Mouse (Mus musculus) c-Kit-negative CD71-positive TER-119-positive erythroid progenitor cells, embryonic 14.5 days (primary cell): ENCODE data around the gene Mark1.

ENCODE experiments used
- DNase-seq: peaks from one replicate; pipeline ENCODE4 v3.0.0-alpha.2; 2013; ENCODE audit warnings: low read depth, low spot score

Gene Mark1

DNA sequence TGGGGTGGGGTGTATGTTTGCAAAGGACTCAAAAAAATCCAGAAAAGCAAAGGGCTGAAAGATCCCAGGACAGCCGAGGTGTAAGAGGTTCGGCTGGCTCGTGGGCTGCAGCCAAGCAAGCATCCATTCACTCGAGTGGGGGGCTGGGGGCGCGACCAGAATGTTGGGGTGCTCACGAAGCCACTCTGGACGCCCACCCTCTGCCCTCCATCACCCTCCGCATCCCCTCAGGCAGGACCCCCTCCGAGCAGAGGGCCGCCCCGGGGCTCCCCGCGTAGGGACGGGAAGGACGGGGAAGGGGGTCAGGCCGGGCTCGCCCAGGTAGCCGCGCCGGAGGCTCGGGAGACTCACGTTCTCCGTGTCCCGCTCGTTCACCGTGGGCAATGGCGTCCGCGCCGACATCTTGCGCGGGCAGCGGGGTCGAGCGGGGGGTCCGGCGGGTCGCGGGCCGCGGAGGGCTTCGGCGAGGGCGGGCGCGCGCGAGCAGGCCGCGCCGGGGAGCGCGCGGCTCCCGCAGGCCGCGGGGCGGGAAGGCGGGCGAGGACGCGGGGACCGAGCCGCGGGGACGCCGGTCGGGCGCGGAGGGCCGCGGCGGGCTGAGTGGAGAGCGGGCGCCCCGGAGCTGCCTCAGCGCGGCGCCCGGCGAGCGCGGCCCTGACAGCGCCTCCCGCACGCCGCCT, at the start of gene Mark1:
Gene Mark1, minus strand, starts transcription at position 500 of the 680 bp plus-strand sequence.
- no peak for DNase-seq

DNA sequence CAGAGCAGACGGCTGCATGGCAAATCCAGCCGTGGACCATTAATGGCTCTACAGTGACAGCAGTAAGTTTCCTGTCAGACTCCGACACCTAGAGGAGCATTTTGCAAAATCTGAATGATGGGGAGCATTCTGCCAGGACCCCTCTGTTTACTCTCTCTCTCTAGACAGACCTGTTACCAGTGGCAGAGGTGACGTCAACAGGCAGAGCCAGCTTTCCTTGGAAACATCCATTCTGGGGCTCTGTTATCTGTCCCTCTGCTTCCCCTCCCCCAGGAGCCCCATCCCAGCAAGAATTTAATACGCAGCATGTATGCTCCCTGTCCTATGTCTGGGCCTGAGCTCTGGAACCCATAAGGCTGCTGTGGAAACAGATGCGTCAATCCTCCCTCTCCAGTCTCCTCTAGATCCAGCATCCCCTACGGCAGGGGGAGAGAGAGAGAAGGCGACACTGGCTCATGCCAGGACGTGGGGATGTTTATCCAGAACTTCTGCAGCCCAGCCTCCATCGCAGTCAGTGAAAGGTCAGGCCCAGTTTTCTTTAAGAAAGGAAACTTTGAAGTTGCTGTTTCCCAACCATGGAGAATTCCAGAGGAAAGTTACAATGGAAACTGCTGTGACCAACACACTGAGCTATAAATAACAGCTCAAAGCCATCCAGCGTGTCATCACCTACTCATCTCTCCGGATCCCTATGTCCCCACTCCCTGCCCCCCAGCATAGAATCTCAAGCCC, 48.3 kb upstream of the Mark1 start:
- DNase-seq = no peak

DNA sequence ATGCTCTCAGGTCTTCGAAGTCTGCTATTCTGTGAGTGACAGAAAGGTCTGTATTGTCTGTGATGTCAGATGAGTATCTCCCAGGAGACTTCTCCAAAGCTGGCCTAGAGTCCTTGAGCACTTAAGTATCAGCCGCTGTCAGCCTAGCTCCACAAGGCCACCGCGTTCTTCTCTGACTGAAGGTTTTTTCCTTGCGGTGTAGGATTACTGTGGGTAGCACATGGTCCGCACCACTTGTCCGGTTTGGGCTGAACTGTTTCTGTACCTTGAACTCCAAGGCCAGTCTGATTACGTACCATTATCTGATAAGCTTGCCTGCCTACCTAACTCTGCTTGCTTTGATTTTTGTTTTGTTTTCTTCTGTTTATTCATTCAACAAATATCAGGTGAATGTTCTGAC, 47.1 kb upstream of the Mark1 start:
- DNase-seq = no peak

DNA sequence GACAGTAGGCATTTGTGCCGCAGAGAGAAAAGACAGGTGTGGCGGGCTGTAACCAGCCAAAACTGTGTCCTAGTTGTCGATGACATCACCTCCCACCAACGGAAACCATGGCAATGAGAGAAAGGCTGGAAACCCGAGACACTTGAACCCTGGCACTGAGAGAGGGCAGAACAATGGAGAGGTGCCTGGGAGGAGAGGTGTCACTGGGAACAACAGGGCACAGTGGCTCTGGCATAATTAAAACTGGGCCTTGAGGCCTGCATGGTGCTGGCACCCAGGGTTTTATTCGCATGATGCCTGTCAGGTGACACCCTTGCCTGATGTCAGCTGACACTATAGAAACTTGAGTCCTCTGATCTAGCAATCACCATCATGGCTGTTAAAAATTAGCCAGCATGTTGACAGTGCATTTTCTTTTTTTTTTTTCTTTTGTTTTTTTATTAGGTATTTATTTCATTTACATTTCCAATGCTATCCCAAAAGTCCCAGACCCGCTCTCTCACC, 38.9 kb upstream of the Mark1 start:
- DNase-seq = no peak

DNA sequence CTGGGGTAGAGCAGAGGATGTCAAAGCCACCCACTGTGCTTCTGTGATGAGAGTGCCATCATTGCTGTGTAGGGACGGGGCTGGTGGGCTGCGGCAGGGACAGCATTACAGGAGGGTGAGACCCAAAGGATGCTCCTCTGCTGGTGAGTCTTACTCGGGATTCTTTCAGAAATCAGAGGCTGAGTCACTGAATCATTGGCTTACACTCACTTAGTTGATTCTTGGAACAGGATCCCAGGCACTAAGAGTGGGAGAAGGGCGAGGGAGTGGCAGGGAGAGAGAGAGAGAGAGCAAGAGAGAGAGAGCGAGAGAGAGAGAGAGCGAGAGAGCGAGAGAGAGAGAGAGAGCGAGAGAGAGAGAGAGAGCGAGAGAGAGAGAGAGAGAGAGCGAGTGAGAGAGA, 31.2 kb upstream of the Mark1 start:
- DNase-seq = no peak

DNA sequence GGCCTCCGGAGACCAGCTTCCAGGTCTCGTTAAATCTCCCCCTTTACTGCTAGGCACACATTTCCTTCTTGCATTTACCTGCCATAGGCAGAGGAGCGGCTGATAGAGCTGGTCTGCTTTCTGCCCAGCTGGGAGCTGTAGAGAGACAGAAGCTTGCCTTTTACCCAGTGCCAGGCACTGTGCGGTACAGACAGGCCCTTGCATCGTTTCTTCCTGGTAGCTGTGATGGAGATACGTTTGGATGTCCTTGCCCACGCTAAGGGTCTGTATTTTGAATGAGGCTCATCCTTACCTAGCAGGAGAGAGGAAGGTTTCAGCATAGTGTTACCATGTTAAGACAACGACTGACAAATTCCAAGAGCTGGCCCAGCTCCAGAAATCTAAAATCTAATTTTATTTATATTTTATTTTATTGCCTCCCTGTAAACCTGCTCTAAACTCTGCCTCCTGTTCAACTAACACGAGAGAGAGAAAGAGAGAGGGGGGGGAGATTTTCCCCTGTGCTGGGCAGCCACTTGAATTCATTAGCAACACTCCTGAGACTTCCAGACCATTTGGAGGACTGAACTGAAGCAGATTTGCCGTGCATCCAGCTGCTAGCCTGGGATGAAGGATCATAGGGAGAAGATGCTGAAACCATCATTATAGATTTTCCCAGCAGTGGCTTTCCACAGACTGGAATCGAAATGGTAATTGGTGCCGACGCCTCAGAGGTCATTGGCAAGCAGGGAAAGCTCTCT, 21.2 kb upstream of the Mark1 start:
- DNase-seq = no peak

DNA sequence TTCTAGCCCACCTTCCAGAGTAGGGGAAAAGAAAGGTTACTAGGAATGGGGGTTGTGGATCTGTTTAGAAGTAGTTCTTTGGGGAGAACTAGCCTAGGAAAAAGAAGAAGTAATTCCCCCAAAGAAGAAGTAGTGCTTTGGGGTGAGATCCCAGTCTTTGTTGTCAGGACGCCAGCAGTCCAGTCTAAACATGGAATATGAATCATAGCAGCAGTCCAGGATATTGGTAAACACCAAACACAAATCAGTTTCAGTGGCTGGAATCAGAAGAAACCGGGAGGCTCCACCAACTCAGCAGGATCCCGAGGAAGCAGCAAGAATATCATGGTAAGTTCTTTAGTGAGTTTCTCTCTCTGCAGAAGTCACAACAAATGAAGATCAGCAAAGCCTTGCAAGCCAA, 13.2 kb upstream of the Mark1 start:
- DNase-seq = no peak

DNA sequence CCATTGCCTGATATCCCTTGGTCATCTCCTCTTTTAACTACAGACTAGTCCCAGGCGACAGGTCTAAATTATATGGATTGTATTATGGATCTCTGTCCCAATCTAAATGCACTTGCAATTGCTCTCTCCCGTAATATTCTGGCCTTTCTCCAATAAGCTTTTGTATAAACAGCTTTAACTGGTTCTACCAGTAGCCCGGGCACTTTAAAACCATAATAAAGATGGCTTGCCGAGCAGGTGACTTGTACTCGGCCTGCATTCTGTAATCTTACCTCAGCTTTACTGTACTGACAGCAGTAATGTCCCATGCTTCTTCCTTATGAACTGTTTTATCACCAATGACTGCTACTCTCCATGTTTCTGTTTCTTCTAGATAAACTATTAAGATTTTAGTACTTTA, 7.7 kb upstream of the Mark1 start:
- DNase-seq = no peak

DNA sequence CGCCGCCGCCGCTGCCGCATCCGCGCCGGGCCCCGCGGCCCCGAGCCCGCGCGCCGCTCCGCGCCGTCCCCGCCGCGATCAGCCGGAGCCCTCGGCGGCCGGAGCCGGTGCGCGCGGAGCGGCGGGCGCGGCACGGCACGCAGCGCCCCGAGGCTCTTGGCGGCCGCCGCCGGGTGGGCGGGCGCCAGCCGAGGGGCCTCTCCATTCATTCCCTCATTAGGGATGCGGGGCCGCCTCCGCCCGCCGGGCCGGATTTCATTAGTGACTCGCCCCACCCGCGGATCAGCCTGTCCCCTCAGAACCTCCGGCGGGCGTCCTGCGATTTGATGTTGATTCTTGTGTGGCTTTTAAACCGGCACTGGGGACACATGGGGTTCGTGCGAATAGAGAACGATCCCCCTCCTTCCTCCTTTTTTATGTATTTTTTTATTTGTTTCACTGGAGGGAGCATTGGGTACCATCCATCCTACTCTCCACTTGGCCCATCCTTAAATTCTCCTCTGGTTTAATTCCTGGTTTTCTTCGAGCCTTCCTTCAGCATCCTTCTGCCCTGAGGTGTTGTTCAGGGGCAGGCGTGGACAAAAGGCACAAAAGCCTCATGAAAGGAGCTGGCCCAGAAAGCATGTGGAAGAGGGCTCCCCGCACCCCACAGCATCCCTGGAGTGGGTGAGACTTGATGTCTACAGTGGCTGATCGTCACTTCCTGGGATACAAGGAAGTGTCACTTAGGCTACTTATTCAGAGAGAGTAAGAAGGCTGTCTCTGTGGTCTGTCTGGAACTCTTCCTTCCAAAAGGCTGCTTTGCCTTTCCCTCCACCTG, 620 bp upstream of the Mark1 start:
- no peak for DNase-seq

DNA sequence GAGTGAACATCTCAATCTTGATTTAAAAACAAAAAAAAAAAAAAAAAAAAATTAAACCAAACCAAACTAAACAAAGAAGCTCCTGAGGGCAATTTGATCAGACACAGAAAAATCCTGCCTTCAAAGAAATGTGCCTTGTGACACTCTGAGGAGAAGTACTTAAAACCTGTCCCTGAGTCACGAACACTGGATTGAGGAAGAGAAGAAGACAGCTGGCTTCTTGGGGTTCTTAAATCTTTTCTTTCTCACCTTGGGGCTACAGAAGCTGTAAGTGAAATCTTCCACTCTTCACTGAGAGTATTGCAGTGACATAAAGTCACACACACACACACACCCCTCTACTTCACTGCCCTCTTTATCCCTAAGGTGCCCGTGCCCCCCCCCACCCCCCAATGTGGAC, 739 bp downstream of the Mark1 start:
- no peak for DNase-seq

DNA sequence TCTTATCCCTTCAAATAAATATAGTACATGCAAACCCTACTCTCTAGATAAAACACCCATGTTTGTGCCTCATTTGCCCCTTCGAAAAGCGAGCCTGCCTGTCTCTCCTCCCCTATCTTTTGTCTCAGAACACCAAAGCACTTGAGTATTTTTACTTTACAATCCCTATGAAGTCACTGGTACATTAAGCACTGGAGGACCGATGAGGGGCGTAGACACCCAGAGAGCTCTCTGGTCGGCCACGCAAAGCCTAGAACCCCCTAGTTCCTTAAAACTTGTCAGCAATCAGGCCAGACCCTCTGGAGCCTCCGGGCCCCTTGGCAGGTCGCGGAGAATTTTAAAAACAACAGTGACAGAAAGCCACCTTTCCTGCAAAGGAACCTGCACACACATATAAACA, 1.2 kb downstream of the Mark1 start:
- no peak for DNase-seq

DNA sequence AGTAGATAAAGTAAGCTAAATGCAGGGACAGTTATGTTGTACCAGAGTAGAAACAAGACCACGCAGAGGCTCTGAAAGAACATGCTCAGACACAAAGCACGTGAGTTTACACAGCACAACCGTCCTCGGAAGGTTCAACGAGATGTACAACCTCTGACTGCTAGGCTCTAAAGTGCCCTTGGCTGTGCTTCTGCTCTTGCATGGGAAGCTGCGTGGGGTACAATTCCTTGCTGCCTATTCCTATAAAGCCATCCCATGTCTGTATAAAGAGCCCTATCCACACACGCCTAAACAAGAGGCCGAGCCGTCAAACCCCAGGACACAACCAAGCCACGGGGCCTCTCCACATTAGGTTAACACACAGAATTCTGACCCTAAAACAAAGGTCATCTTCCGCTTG, 1.9 kb downstream of the Mark1 start:
- no peak for DNase-seq

DNA sequence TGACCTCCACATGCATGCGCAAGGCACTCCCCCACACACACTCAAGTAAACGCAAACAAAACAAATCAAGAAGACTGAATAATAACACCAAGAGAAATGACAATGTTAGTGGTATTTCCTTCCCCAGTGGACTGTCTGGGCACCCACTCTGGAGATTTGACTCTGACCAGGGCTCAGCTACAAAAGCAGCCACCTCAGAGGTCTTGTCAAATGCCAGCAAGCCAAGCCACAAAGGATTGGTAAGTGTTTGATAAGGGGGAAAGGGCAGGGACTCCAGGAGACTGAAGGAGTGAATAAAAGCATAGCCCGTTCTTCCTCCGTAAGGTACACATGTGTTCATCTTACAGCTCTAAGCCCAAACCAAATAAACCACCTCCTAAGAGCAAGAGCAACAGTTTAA, 4.0 kb downstream of the Mark1 start:
- no peak for DNase-seq

DNA sequence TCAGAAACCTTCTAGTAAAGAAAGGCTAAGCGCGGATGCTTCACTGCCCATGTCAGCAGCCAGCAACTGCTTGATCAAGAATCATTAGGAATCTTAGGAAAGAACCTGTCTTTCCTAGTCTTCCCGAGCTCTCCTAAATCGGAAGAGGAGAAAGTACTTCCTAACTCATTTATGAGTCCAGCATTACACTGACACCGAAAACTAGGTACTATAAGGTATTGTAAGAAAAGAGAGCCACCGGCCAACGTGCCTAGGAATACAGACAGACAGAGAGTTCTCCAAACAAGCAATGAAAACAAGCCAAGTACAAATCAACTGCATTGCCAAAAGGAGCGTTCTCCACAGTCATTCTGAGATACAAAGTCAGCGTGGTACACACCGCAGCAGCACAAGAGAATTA, 8.2 kb downstream of the Mark1 start:
- no peak for DNase-seq

DNA sequence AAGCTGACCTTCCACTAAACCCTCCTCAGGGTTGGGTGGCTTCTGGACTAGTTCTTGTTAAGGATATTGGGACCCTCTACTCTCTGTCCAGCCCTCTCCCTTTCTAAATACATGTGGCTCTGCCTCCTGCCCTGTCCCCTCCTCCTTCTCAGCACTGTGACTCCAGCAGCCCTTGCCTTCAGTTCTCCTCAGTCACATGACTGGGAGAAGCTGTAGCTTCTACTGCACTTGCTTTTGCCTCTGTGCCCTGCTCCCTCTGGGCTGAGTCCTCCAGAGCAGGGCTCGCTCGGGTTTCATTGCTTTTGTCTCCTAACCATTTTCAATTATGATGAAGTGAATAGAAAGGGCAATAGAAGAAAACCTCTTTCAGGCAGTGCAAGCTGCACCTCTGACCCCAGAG, 12.6 kb downstream of the Mark1 start:
- DNase-seq = no peak

DNA sequence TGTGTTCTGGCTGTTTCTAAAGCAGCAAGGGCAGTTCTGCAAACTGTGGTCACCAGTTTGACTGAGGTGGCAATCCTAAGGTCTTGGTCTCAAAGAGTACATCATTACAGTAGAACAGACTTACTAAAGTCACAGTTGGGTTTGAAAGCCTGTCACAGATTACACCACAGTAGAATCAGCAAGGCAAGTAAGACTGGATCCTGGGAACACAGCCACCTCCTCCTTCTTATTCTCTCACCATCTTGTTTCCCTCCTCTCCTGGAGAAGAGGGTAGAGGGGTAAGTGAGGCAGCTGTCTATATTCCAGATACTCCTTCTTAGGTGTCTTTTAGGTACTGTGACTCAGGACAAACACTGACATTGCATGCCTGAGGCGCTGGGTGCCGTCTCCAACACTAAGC, 14.6 kb downstream of the Mark1 start:
- no peak for DNase-seq

DNA sequence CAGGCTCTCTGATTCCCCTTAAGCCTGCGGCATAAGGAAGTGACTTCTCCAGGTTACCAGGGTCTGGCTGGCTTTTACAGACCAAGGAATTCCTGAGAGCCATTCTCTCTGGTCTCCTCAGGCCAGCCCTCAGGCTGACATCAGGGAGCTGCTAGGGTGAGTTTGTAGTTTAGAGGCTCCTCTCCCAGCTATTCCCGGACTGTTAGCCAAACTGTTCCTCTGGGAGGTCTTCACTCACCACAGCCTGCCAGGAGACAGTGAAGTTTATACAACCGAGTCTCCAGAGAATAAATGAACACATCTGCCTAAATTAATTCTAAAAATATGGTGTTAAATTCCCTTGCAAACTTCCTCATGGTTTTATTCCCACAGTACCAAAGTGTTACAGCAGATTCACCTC, 15.6 kb downstream of the Mark1 start:
- DNase-seq = no peak

DNA sequence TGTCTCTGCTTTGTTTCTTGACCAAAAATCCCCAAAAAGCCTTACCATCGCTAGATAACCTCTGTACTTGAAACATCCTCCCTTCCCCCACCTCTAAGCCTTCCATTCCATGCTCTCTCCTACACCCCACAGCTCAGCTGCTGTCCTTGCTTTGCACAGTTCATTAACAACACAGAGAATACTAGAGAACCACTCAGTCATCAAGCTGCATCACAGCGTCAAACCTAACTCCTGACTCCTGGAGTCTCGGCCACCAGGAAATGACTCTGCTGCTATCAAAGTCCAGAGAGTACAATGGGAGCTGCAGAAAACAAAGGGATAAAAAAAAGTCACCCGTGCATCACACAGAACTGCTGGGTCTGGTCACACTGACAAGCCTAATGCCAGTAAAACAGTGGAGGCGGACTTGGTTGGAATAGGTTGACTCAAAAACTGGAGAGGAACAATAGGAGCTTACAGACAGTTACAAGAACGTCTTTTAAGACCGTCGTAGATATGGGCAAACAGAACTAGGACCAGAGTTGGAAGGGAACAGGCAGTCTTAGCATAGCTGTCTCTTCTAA, 27.1 kb downstream of the Mark1 start:
- DNase-seq = no peak

DNA sequence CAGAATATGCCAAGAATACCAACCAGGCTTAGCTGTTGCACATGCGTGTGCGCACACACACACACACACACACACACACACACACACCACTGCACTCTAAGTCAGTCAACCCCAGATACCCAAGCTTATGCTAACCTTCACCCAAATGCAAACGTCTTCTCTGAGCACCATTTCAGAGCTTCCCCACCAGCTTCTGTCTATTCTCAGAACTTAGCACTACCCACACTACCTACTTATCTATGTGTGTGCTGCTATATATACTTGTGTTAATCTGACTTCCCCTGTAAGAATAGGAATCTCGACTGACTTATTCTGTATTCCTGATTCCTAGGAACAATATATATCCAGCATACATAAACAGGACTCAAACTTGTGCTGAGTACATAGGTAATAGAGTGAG, 30.0 kb downstream of the Mark1 start:
- no peak for DNase-seq

DNA sequence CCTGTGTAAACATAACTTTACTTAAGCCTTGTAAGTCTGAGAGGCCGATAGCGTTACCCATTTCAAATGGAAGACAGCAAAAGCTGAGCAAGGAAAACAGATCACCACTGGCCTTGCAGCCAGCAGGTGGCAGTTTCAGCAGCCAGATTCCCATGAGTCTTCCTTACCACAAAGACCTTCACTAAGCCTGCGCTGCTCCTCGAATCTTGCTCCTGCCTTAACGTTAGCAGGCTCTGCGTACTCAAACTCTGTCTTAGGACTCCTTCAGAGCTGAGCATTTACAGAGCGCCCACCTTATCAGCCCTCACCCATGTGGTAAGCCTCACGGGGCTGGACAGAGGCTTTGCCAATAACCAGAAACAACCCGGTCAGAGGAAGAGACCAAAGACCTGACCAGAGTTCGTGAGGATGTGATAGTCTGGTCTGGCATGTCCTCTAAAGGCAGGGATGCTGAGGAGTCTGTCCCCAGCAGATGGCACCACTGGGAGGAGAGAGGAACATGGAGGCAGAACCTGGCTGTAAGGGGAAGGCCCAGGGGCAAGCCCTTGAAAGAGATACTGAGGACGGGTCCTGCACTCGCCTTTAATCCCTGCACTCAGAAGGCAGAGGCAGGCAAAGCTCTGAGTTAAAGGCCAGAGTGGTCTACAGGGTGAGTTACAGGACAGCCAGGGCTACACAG, 33.5 kb downstream of the Mark1 start:
- DNase-seq = no peak

DNA sequence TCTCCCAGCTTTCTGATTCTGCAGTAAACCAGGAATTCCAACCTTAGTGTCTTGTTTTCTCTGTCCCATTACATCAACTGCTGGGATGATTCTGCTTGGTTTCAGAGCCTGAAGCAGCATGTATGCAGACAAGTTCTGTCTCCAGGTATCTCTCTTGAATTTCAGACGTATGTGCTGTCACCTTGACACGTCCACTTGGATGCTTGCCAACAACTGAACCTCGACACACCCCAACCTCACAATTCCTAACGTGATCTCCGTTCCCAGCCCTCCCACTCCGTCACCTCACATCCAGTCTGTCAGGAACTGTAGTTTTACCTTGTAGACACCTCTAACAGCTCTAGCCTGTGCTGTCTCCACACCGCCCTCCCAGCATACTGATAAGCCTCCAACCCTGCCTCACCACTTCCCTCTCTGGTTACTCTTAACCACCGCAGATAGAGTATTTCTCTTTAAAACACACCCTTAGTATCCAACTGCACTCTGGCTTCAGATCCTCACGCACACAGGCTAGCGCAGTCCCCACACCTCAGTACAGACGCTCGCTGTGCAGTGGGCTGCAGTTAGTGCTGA, 36.2 kb downstream of the Mark1 start:
- DNase-seq = no peak
